Mouse (Mus musculus) brain, adult 2 months (tissue): Measurements from ENCODE around the gene Alox5ap.

Experiments used
- DNase-seq: peaks from one replicate; pipeline ENCODE4 v3.0.0; 2011; ENCODE audit warnings: low read depth, low spot score

Gene Alox5ap

GRCm38 (mm10) chr5:149264405-149264804 lies at the start of gene Alox5ap:
Gene Alox5ap (plus strand): TSS chr5:149264767.
- no peak for DNase-seq

- no peak for DNase-seq
Measured at GRCm38 (mm10) chr5:149215540-149215939, 49.0 kb upstream of the Alox5ap start.

DNA sequence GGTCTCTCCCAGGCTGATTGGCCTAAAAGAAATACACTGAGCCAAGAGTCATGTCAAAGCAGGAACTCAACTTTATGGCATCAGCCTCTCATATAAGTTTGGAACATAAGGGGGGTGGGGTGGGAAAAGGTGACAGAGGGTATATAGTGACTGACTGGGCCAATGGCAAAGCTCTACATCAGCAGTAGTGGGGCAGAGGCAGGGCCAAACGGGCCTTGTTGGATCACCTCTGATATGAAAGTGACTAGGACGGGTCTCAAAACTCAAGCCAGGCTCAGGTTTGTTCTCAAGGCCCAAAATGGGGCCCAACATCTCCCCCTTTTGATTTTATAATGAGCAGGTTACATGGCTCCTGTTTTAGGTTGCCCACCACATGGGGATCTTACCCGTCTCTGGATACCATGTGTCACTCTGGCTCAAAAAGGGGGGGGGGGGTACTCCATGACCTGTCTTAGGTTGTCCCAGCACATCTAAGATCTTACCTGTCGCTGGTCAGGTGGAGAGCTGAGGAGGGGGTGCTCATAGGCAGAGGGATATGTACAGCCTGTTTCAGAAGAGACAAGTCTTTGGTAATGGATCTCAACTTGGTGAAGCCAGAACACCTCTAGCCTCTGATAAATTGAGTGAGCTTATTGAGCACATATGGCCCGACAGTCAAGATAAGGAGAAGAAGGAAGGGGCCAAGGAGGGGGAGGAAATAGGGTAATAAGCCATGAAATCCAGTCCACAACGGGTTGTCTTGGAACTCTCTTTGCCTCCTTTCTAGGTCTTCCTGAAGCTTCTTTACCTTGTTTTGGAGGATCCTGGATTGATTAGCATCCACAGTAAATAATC lies 46.8 kb upstream of the Alox5ap start:
- DNase-seq: no peak

- no peak for DNase-seq
Measured at GRCm38 (mm10) chr5:149219493-149219892, 45.1 kb upstream of the Alox5ap start.

GRCm38 (mm10) chr5:149221355-149221754 lies 43.2 kb upstream of the Alox5ap start:
- DNase-seq: no peak

GRCm38 (mm10) chr5:149224666-149225065 lies 39.9 kb upstream of the Alox5ap start:
- no peak for DNase-seq

- DNase-seq: peak; percentile 97
Measured at GRCm38 (mm10) chr5:149228700-149229618, 35.6 kb upstream of the Alox5ap start.

DNA sequence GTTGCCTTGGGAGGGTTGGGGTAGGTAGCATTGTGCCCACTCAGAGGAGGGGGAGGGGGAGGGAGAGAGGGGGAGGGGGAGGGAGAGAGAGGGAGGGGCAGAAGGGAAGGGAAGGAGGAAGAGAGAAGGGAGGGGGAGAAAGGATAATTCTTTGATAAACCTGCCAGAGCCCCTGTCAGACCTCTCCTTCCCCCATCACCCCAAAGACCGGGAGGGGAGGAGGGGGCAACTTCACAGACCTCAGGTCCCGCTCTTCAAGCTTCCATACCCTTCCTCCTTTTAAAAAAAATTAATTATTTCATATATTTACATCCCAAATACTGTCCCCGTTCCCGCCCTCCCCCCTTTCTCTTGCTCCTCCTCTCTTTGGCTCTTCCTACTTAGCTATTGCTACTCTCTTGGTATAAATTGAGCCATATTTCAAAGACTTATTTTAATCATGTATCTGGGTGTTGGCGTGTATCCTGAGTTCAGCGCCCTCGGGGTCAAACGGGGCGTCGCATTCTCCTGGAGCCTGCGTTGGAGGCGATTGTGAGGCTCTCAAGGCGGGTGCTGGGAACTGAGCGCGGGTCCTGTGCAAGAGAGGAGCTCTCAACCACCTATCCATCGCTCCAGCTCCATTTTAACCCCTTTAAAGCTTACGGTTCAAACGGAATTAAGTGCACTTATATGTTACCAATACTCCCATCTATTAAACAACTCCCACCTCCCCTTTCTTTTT lies 34.8 kb upstream of the Alox5ap start:
- DNase-seq: no peak

- DNase-seq: peak; percentile 35
Measured at GRCm38 (mm10) chr5:149235002-149235401, 29.6 kb upstream of the Alox5ap start.

DNA sequence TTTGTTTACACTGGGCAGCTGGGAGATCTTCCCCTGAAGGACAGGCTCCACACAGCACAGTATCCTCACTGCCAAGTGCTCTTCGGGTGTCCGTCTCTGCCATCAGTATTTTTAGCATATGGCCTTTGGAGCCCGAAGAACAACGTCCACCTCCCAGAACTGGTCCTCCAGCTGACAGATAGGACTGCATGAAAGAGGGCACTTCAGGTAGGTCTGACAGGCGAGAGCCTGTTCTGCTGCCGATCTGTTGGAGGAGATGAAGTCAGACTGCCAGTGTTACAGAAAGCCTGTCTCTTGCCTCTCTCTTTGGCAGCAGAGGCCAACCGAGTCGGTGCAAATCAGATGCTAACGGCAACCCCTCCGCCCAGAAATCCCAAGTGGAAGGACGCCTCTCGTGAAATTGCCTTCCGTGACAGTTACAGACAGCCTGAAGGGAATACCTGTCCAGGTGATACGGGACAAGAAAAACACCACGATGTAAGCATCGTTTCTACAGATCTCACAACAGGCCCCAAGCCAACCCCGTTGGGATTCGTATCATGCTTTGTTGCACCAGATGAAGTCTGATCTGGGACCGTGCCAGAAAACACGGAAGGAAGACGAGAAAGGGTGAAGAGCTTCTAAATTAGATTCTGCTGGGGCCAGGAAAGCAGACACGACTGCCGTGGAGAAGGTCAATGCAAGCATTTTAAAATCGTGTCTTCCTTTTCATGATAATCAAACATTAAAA lies 27.2 kb upstream of the Alox5ap start:
- peak; percentile 63 for DNase-seq

DNA sequence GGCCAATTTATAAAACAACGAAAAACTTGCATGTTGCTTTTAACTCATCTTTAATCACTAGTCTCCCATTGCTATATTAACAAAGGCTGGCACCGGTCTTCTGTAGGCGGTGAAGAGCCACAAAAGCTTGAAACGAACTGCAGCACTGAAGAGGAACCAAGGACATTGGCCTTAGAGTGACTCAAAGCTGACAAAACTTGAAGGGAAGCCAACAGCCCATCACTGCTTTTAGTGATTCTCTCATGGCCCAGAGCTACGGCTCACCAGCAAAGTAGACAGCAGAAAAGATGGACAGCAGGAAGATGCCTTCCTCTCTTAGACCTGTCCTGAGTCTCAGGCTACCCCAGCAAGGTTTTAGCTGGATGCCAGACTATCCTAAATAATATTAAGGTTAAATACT lies 22.1 kb upstream of the Alox5ap start:
- DNase-seq: peak; percentile 26

DNA sequence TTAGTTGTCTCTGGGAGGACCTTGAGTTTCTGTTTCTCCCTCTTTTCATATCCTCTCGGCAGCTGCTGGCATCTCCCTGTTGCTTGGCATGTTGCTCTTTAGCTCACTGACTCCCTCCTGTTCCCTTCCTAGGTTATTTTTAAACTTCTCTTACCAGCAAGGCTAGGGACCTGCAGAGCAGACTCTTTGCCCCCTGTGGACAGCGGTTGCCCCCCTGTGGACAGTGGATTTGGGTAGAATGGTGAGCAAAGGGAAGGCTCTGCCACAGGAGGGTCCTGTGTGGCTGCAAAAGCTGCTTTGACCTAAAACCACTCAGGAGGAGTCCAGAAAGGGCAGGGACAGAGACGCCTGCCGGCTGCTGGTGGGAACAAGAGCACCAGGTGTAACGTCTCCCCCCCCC lies 21.5 kb upstream of the Alox5ap start:
- DNase-seq: no peak

DNA sequence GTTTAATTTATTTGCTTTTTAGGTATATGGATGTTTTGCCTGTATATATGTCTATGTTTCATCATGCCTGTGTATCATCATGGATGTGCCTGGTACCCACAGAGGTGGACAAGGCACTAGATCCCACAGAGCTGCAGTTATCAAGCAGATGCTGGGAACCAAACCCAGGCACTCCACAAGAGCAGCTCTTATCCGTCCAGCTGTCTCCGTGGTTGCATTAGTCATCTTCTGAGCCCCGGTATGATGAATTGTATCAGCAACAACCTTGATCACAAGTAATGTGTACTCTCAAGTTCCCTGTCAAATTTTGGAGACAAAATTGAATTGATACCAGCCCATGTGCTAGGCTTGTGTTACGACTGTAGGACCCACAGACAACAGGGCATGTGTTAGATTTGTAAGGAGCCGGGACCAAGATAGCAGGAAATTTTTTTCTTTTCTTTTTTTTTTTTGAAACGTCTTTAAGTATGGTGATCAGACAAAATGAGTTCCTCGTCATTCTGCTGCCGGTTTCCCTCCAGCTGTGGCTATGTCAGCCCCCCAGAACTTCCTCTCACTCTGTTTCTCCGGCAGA lies 19.1 kb upstream of the Alox5ap start:
- no peak for DNase-seq

DNA sequence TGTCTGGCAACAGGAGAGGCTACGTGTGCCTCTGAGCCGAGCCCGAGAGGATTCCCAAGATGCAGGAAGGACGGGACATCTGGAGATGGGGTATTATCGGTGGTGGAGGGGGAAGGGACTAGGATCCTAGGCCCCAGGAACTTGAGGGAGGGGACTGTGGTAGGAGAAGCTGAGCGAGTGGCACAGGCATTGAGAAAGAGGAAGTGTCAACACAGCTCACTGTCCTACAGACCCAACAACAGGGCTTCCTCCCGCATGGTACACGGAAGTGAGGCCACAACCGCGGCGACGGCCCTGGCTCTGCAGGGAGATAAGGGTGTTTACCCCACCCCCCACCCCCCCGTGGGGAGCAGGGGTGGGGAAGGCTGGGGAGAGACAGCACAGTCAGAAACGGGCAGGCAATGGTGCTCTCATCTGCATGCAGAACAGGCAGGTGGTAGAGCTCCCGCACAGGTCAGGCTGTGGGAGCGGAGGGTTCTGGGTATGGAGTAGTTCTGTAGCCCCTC lies 18.5 kb upstream of the Alox5ap start:
- peak; percentile 64 for DNase-seq

DNA sequence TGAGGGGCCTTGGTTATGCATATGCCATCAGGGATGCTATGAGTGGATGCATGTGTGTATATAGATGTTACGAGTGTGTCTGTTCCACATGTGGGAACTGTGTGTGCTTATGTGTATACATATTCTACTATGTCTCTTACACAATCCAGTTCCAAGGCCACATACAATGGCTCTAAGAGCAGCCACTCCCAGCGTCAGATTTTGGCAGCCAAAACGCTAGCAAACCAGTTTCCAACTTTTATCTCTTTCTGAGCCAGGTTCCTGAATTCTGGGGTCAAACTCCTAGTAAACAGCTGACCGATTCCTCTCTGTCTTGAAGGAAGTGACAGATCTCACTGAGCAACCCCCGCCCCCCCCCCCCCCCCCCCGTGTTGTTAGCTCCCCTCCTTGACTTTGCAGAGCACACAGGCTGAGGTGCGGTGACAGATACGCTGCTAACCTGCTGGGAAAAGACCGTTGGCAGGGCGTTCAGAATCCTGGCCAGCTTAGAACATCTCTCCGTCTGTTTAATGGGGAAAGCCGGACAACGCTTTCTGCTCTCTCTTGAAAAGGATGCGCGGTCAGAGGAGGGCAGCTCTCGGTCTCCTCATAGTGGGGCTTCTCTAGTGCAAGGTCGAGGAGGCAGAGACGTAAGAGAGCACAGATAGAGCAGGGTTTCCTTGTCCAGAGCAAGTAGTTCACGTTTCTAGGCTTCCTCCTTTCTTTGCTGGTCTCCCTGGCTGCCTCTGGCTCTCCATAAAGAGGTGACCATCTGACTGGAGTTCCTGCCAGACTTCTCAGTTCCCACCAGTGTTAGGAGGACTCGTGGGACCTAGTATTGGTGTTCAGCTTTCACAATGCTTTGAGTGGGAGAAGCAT lies 17.3 kb upstream of the Alox5ap start:
- DNase-seq: peak; percentile 29

GRCm38 (mm10) chr5:149252303-149252702 lies 12.3 kb upstream of the Alox5ap start:
- no peak for DNase-seq

GRCm38 (mm10) chr5:149253491-149253890 lies 11.1 kb upstream of the Alox5ap start:
- DNase-seq: no peak

GRCm38 (mm10) chr5:149255522-149255921 lies 9.0 kb upstream of the Alox5ap start:
- no peak for DNase-seq

DNA sequence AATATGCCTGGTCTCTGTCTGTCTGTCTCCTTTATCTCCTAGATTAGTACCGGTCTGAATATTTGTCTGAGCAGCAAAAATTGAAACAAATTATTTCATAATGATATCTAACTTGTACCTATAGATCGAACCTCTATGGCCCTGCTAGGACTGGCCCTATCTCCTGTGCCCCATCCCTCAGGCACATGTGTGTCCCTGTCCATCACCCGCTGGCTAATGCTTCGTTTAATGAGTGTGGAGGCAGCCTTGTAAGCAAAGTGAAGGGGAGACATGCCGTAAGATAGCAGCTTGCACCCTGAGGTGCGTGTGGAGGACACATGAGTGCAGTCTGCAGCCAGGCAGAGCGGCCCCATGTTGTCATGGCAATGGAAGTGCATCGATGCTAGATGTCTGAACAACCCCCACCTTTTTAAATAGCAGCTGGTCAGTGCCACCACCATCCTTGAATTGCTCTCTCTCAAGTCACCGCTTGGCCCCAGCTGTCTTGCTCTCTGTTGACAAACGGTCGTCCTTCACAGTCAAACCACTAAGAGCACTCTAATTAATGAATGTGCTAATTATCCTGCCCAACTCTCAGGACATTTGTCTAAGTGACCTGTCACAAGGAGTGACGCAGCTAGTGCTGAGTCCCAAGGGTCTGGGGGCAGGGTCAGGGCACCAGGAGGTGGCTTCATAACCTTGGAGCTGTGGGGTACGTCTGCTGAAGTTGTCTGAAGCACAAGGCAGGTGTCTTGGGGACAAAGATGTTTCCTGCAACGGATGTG lies 6.9 kb upstream of the Alox5ap start:
- DNase-seq: peak; percentile 44
